Mouse (Mus musculus) hindbrain, embryonic 14.5 days (tissue): ENCODE measurements around the gene Rras. TPM values are rescaled to one million over a fixed set of nuclear protein-coding genes. Genes with fewer than 3 reads are reported as not detected.

ENCODE experiments used
- ATAC-seq: fragments of 200-750 bp; cut with Nextera tagmentation; 2 replicates; pipeline ENCODE4 v1.8.0; 2017; ENCODE audit warnings: moderate number of reproducible peaks, mild to moderate bottlenecking, moderate TSS enrichment, moderate library complexity; ENCODE audit not compliant: low FRiP score
- DNase-seq: peaks from one replicate; pipeline ENCODE4 v3.0.0-alpha.2; 2015; ENCODE audit warnings: low spot score
- H3K27ac ChIP-seq: fragments of 300-500 bp; sonication (generic); 2 replicates; pipeline ENCODE4 v1.5.1; 2014; ENCODE audit warnings: mild to moderate bottlenecking, moderate library complexity
- H3K27me3 ChIP-seq: fragments of 300-500 bp; sonication (generic); 2 replicates; pipeline ENCODE4 v1.6.1; 2014; ENCODE audit warnings: mild to moderate bottlenecking, low read length, mixed read lengths; ENCODE audit not compliant: control insufficient read depth, insufficient read depth
- H3K36me3 ChIP-seq: fragments of 300-500 bp; sonication (generic); replicated peaks from 2 replicates; pipeline ENCODE4 v1.6.1; 2014; ENCODE audit not compliant: control insufficient read depth, insufficient read depth
- H3K4me1 ChIP-seq: fragments of 300-500 bp; sonication (generic); replicated peaks from 2 replicates; pipeline ENCODE4 v1.6.1; 2014; ENCODE audit warnings: antibody characterized with exemption, low read length, mixed read lengths; ENCODE audit not compliant: control insufficient read depth, insufficient read depth
- H3K4me2 ChIP-seq: fragments of 300-500 bp; sonication (generic); replicated peaks from 2 replicates; pipeline ENCODE4 v1.6.1; 2014; ENCODE audit warnings: mild to moderate bottlenecking, moderate library complexity
- H3K4me3 ChIP-seq: fragments of 300-500 bp; sonication (generic); replicated peaks from 2 replicates; pipeline ENCODE4 v1.5.1; 2014; ENCODE audit warnings: mild to moderate bottlenecking, low read length
- H3K9ac ChIP-seq: fragments of 300-500 bp; sonication (generic); 2 replicates; pipeline ENCODE4 v1.6.1; 2014
- H3K9me3 ChIP-seq: fragments of 300-500 bp; sonication (generic); 2 replicates; pipeline ENCODE4 v1.6.1; 2016; ENCODE audit warnings: low read length; ENCODE audit not compliant: control insufficient read depth
- WGBS: fragments of 180-500 bp; shearing (Covaris S2); extraction: QIAGEN DNeasy Blood & Tissue Kit; methylation state at CpG from one replicate; pipeline ENCODE4 v1.1.7; 2014; 5-methylcytosine and 5-hydroxymethylcytosine counted together
- polyA plus RNA-seq: library from polyadenylated mRNA; unstranded; fragments of >200 nt; fragmentation: Nextera tagmentation; extraction: Ambion mirVana; gene quantifications from 2 replicates; pipeline ENCODE4 v1.2.1, GENCODE M21; 2014

The Rras gene
- polyA plus RNA-seq, 1 experiment from 2014 or later: 14.2 TPM

- Histone ChIP-seq H3K4me2 (peak overlapping the region; percentile 99), H3K27ac (peak overlapping the region; percentile 100), H3K27me3 (no peaks in the 10 kb centered on the region), H3K4me1 (peaks cover 24% of the 10 kb centered on the region), H3K36me3 (peaks cover 12% of the 10 kb centered on the region), H3K9ac (peak overlapping the region; percentile 91), H3K4me3 (peak overlapping the region; percentile 59), H3K9me3 (no peaks in the 10 kb centered on the region)
- peak; percentile 91 for ATAC-seq
- WGBS: under 1% methylated on average over 32 of the region's 33 CpGs
- DNase-seq: peak; percentile 84
Measured at GRCm38 (mm10) chr7:45053931-45054510, 36.3 kb downstream of the Rras start.

DNA sequence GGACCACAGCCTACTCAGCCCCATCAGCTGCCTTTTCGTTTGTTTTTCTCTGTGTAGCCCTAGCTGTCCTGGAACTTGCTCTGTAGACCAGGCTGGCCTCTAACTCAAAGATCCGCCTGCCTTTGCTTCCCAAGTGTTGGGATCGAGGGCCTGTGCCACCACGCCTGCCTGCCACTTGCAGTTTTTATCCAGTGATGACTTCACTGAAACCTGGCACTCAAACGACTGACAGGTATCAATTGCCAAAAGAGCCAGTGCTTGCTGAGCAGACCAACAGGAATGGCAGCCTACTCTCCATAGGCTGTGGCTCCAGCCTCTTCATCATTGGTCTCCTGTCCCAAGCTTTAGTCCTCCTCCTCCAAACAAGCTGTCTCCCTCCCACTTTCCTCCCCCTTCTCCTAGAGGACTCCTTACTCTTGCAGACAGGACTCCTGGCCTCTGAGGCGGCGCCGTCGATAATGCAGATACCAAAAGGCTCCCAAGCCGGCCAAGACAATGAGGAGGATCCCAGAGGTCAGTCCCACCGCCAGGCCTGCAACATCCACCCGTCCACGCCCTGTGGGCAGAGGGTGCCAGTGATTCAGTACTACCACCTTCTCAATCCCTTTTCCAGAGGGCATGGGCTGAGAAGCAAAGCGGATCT lies 38.7 kb downstream of the Rras start:
- WGBS: 69% methylated on average over 14 of the region's 14 CpGs
- ATAC-seq: no peak
- no peaks in the 10 kb centered on the region for H3K9me3 ChIP-seq

GRCm38 (mm10) chr7:45056972-45057348 lies 39.2 kb downstream of the Rras start:
- no peaks in the 10 kb centered on the region for H3K36me3 ChIP-seq
- ATAC-seq (no peak), DNase-seq (no peak)
- H3K4me2 ChIP-seq: no peak overlapping the region
- H3K27ac ChIP-seq: no peak overlapping the region
- H3K9ac ChIP-seq: no peak overlapping the region
- peaks cover 24% of the 10 kb centered on the region for H3K4me1 ChIP-seq
- H3K27me3 ChIP-seq: no peaks in the 10 kb centered on the region
- H3K4me3 ChIP-seq: no peak overlapping the region
- H3K9me3 ChIP-seq: no peaks in the 10 kb centered on the region

More for the DNA sequence above, 38.7 kb downstream of the Rras start:
- no peaks in the 10 kb centered on the region for H3K36me3 ChIP-seq
- no peaks in the 10 kb centered on the region for H3K27me3 ChIP-seq
- H3K27ac ChIP-seq: no peak overlapping the region
- H3K4me3 ChIP-seq: no peak overlapping the region
- H3K9ac ChIP-seq: no peak overlapping the region
- H3K4me1 ChIP-seq: peaks cover 22% of the 10 kb centered on the region
- no peak for DNase-seq
- no peak overlapping the region for H3K4me2 ChIP-seq

DNA sequence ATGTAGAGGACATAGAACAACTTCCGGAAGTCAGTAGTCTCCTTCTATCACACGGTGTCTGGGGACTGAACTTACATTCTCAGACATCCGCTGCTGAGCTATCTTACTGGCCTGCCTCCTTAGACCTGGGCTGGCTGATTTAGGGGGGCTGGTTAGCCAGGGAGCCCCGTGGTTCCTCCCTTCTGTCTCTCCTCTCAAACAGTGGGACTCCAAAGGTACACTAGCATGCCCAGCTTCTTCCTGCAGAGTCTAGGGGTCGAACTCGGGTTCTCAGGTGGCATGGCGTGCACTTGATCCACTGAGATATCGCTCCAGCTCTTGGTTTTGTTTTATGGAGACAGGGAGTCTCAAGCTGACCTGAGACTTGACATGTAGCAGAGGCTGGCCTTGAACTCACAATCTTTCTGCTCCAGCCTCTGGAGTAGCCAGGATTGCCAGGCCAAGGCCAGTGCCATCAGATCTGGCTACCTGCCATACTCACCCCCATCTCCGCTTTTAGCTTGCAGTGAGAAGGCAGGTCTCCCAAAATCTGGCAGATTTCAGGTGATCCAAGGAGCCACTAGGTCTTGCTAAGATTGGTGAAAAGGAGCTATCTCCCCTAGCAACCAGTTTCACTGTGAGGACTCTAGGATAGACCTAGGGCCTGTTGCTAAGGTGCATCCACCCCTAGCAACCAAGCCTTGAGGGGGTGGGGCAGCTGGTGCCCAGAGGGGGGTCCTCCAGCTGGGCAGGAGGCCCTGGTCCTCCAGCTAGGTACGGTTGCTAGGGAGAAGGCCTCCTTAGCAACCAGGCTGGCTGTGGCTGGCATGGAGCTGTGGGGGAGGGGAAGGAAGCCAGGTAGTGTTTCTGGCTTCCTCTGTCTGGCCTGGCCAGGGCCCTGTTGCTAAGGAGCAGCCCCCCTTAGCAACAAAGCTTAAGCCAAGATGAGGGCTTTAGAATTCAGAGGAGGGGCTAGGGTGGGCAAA lies 41.1 kb downstream of the Rras start:
- ATAC-seq (no peak), DNase-seq (peak; percentile 29)
- Histone ChIP-seq H3K9ac (0 out of 2 replicates have a peak overlapping the region, but pooled peaks have one; percentile 2), H3K9me3 (no peaks in the 10 kb centered on the region), H3K4me3 (no peak overlapping the region), H3K36me3 (no peaks in the 10 kb centered on the region), H3K4me1 (peaks cover 28% of the 10 kb centered on the region), H3K27ac (peak overlapping the region; percentile 71), H3K4me2 (no peak overlapping the region), H3K27me3 (no peaks in the 10 kb centered on the region)
- WGBS: 80% methylated on average over 10 of the region's 10 CpGs

DNA sequence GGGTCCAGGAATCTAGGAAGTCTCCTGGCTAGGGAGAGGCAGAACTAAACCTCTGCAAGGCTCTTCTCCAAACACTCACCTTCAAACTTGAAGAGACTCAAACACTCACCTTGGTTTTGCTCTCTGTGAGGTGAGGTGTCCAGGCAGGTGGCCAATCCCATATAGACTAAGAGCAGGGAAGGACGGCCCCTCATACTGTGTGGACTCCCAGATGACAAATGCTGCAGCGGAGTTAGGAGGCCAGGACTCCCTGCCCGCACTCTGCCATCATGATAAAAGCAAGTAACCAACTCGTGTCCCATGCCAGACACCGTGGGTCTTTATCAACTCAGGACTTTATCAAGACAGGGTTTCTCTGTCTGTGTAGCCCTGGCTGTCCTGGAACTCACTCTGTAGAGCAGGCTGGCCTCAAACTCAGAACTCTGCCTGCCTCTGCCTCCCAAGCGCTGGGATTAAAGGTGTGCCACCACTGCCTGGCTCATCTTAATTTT lies 42.9 kb downstream of the Rras start:
- Histone ChIP-seq H3K4me1 (peaks cover 28% of the 10 kb centered on the region), H3K27ac (no peak overlapping the region), H3K4me3 (no peak overlapping the region), H3K9me3 (no peaks in the 10 kb centered on the region), H3K36me3 (no peaks in the 10 kb centered on the region), H3K27me3 (no peaks in the 10 kb centered on the region), H3K9ac (no peak overlapping the region), H3K4me2 (no peak overlapping the region)
- no peak for ATAC-seq
- DNase-seq: no peak
- WGBS: 92% methylated on average over 6 of the region's 6 CpGs

DNA sequence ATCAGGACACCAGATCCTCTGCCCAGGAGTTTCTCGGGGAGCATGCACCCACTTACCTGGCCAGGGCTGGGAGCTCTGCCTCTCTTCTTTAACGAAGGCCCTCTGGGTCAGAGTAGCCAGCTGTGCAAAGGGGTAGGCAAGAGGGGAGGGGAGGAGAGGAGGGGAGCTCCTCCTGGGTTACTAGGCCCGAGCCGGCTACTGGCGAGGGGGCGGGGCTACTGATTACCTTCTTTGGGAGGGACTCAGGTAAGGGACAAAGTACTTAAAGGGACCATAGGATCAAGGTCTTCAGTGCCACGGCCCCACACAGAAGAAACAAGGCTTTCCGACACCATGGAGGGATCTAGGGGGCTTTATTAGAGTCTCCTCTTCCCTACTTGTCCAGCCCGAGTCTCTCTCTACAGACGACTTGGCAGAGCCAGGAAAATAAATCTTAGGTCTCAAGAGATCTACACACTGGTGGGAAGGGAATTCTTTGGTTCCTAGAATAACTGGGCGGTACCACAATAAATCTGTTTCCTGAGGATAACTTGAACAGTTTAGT lies 43.8 kb downstream of the Rras start:
- Histone ChIP-seq H3K9me3 (no peaks in the 10 kb centered on the region), H3K27ac (peak overlapping the region; percentile 83; the same call in 1 of the 2 replicates), H3K9ac (peak overlapping the region; percentile 38; the same call in 1 of the 2 replicates), H3K4me2 (peak overlapping the region; percentile 61), H3K4me3 (peak overlapping the region; percentile 43), H3K4me1 (peaks cover 28% of the 10 kb centered on the region), H3K27me3 (no peaks in the 10 kb centered on the region), H3K36me3 (no peaks in the 10 kb centered on the region)
- WGBS: 16% methylated on average over 11 of the region's 11 CpGs
- ATAC-seq: no peak
- no peak for DNase-seq

- no peaks in the 10 kb centered on the region for H3K9me3 ChIP-seq
- ATAC-seq (peak; percentile 89), DNase-seq (peak; percentile 96)
- under 1% methylated on average over 31 of the region's 31 CpGs for WGBS
- no peaks in the 10 kb centered on the region for H3K27me3 ChIP-seq
- peak within 1 kb of the TSS; percentile 83 for H3K27ac ChIP-seq
- peak within 1 kb of the TSS; percentile 61 for H3K4me2 ChIP-seq
- peak within 1 kb of the TSS; percentile 43 for H3K4me3 ChIP-seq
- H3K9ac ChIP-seq: peak within 1 kb of the TSS; percentile 49
- no peaks in the 10 kb centered on the region for H3K36me3 ChIP-seq
- H3K4me1 ChIP-seq: peaks cover 28% of the 10 kb centered on the region
Measured at GRCm38 (mm10) chr7:45062239-45062835, 44.6 kb downstream of the Rras start, which contains the start of the genes Nosip and Prrg2. Gene Nosip (plus strand): TSS chr7:45062429. Gene Prrg2 (minus strand): TSS chr7:45062677.

- Histone ChIP-seq H3K4me1 (peaks cover 7% of the 10 kb centered on the region; the same call in 1 of the 2 replicates), H3K9me3 (no peaks in the 10 kb centered on the region), H3K36me3 (no peaks in the 10 kb centered on the region), H3K9ac (no peak overlapping the region), H3K4me3 (no peak overlapping the region), H3K4me2 (no peak overlapping the region), H3K27ac (no peak overlapping the region), H3K27me3 (no peaks in the 10 kb centered on the region)
- DNase-seq (no peak), ATAC-seq (no peak)
- 80% methylated on average over 4 of the region's 4 CpGs for WGBS
Measured at GRCm38 (mm10) chr7:45067190-45067999, 49.6 kb downstream of the Rras start.
